Mouse (Mus musculus): ENCODE measurements around the gene Gm9821.
A peak's percentile ranks its signal among the peaks of the same experiment; 100 is the strongest.

Gene Gm9821

GRCm38 (mm10) chr2:91926949-91927348 lies 18.6 kb upstream of the Gm9821 start, which contains the start of gene Chrm4:
Gene Chrm4 (plus strand): TSS chr2:91927249.
- DNase-seq (ENCODE audit: low read depth, low spot score) = no peak

GRCm38 (mm10) chr2:91927826-91928533 lies 17.5 kb upstream of the Gm9821 start:
- peak; percentile 88 for DNase-seq (ENCODE audit: low read depth, low spot score)

GRCm38 (mm10) chr2:91928534-91929350 lies 16.8 kb upstream of the Gm9821 start:
- DNase-seq (ENCODE audit: low read depth, low spot score) = no peak

DNA sequence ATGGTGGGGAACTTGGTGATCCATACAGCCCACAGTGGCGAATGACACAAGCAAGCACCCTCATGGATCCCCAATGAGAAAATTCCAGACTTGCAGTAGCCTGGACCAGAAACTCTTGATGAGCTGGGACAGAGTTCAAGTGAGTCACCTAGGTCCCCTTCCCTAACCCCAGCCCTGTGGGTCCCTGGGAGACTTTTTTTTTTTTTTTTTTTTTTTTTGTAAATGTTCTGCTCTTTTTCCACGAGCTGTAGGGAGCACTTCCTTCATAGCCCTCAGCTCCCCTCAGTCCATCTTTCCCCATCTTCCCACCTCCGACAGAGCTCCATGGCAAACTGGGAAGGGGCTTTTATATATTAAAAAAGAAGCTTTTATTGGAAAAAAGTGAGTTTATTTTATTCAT lies 16.0 kb upstream of the Gm9821 start:
- DNase-seq (ENCODE audit: low read depth, low spot score) = no peak

DNA sequence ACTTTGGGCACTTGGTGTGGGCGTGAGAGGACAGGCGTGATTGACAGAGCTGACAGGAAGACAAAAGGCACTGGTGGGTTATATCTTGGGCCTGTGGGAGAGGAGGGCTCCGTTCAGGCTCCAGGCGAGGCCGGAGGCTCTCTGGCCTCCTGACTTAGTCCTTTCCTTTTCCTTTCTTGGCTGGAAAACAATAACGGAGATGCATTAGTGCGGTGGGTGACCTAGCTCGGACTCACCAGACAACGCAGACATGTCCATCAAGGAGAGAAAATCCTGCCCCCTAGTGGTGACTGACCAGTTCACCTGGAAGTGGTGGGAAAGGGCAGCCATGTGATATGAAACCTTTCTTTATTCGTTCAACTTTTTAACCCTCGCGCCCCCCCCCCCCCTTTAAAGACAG lies 15.6 kb upstream of the Gm9821 start:
- DNase-seq (ENCODE audit: low read depth, low spot score) = peak; percentile 93

GRCm38 (mm10) chr2:91930761-91931291 lies 14.7 kb upstream of the Gm9821 start:
- no peak for DNase-seq (ENCODE audit: low read depth, low spot score)

- DNase-seq (ENCODE audit: low read depth, low spot score) = peak; percentile 90
These were observed 14.0 kb upstream of the Gm9821 start for GRCm38 (mm10) chr2:91931328-91932159.

GRCm38 (mm10) chr2:91932160-91932711 lies 13.3 kb upstream of the Gm9821 start, which contains the start of gene Mdk:
Gene Mdk (minus strand): TSS chr2:91932297.
- DNase-seq (ENCODE audit: low read depth, low spot score) = peak; percentile 74

DNA sequence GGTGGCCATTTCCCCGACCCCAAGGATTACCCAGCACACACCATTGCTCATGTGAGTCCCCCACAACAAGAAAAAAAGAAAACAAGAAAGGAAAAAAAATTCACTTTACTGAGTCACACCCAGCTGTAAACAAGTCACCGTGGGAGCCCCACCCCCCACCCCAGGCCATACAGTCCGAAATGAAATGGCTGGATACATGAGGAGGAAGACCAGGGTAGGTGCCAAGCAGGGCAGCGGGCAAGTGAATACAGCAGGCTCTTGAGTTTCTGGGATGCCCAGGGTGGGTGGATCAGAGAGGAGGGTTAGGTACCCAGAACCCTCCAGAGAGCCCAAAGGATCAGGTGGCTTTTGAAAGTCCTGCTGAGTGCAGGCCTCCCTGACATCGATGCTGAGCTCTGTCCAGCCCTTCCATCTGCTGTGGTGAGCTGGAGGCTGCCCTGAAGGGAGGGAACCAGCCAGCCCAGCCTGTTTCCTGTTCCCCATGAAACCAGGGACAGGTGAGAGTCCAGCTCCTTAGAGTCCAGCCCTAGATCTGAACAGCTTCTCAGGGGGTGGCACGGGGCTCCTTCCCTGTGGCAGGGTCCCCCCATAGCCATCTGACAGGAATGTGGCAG lies 12.7 kb upstream of the Gm9821 start:
- DNase-seq (ENCODE audit: low read depth, low spot score) = no peak

DNA sequence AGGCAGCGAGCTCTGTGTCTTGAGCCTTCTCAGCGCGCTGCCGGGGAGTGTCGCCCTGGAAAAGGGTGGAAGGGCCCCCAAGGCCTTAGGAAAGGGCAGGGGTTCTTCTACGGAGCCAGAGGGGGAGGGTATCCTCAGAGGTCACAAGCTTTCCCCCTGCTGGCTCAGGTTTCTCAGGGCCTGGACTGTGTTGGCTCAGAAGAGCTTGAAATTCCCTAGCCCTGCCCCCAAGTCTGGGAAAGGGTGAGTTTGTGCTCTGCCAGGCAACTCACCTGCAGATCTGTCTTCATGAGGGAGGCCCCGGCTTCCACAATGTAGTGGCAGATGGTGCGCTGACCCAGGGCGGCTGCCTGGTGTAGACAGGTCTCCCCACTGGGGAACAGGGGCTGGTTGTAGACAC lies 12.0 kb upstream of the Gm9821 start:
- no peak for DNase-seq (ENCODE audit: low read depth, low spot score)

- no peak for DNase-seq (ENCODE audit: low read depth, low spot score)
These were observed 11.5 kb upstream of the Gm9821 start for GRCm38 (mm10) chr2:91934016-91934415.

GRCm38 (mm10) chr2:91934826-91935525 lies 10.5 kb upstream of the Gm9821 start:
- no peak for DNase-seq (ENCODE audit: low read depth, low spot score)

- no peak for DNase-seq (ENCODE audit: low read depth, low spot score)
These were observed 9.3 kb upstream of the Gm9821 start for GRCm38 (mm10) chr2:91936154-91936553.

DNA sequence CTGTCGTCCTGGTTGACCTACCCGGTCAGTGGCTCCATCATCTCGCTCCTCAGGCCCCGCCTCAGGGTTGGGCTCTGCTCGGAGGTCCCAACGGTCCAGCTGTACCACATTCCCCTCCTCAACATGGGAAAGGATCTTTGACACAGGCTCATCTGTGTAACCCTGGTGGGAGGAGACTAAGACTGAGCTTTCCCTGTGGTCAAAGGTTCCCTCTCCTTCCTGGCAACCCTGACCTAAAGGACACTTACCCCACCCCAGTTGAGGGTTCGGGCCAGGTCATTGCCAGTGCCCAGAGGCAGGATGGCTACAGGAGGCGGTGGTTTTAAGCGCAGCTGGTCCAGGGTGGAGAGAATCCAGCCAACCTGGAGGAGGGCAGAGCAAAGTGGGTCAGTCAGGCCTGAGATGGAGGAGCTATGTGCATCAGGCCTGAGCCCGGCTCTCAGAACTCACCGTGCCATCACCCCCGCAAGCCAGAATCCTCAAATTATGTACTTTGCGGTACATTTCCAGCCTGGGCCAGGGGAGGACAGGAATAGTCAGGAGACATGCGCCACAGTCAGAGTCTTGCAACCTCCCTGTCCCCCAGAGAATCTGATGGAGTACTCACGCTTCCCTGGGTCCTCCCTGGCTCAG lies 6.1 kb upstream of the Gm9821 start:
- DNase-seq (ENCODE audit: low read depth, low spot score) = no peak

- DNase-seq (ENCODE audit: low read depth, low spot score) = no peak
These were observed 3.1 kb upstream of the Gm9821 start for GRCm38 (mm10) chr2:91942356-91942755.

DNA sequence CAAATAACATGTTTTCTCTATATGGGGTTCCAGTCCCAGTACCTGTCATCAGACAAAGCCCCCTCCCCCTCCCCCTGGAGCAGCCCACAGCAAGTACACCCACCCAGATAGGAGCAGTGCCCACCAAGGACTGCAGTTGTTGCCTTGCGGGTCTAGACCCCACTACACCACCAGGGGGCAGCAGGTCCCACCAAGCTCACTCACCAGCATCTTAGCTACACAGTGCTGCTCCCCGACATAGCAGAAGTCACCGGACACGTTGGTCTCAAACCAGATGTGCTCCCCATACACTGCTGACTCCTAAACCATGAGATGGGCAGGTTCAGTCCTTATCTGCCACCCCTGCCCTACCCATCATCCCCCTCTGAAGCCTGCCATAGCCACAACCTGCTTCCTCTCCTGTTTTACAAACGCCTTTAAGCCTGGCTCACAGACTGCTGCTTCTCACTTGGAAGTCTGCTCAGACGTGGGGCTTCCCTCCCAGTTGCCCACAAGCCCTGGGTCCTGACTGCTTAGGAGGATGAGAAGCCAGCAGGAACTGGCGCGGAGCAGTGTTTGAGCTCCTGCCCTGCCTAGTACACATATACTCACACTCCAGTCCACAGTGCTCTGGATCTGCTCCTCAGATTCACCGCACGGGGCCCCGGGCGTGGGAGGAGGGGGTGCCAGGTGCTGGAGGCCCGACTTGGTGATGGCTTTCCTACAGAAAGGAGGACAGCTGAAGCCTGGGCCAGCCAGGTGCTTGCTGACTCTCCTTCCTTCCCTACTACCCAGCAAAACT lies 1.1 kb upstream of the Gm9821 start:
- DNase-seq (ENCODE audit: low read depth, low spot score) = peak; percentile 87

GRCm38 (mm10) chr2:91946836-91947235 lies 1.3 kb downstream of the Gm9821 start:
- DNase-seq (ENCODE audit: low read depth, low spot score) = no peak

- DNase-seq (ENCODE audit: low read depth, low spot score) = no peak
These were observed 2.1 kb downstream of the Gm9821 start for GRCm38 (mm10) chr2:91947397-91948150.
